Mouse (Mus musculus): ENCODE results near the gene Gm47841. TPM values are rescaled to one million over a fixed set of nuclear protein-coding genes. Genes with fewer than 3 reads are reported as not detected.

The Gm47841 gene
- total RNA-seq (2021), result not detected
- long read RNA-seq, experiment 1, result 0 reads
- long read RNA-seq, experiment 2, result 0 reads

DNA sequence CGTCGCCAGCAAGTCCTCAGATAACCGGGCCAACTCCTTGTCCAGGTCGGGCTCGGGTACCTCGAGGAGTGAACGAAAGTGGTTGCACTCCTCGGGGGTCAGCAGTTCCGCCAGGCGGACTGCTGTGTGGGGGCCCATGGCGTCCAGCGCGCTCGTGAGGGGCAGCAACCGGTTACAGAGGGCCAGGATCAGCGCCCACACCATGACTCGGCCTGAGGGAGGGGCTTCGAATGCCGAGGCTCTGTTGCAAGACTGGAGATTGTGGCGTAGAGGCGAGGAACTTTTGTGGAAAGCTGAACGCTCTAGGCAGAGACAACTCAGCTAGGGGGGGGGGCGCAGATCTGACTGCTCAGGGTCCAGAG lies at the start of gene Gm47841:
Gene Gm47841 (minus strand): TSS at position 204 of the 362 bp plus-strand sequence.
- intact Hi-C loops (cut with DNase I), result no loop called here
- DNase-seq (ENCODE audit: low spot score in 2 of 2), result no peak

DNA sequence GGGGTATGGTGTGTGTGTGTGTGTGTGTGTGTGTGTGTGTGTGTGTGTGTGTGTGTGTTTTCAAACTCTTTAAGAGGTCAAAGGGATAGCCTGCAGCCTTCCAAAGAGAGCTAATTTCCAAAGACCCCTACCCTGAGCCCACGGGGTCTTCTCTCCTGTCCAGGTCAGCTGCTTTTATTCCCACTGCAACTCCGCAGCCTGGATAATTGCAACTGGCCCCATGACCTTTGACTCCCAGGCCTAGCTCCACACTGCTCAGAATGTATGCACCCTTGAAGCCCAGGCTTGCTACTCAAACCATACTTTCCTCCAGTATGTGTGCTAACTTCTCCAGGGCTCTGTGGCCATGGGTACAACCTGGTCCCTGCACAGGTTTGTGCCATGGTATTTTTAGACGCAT lies 48.2 kb upstream of the Gm47841 start:
- intact Hi-C loops (cut with DNase I), result no loop called here
- no peak for DNase-seq (ENCODE audit: low spot score in 2 of 2)

DNA sequence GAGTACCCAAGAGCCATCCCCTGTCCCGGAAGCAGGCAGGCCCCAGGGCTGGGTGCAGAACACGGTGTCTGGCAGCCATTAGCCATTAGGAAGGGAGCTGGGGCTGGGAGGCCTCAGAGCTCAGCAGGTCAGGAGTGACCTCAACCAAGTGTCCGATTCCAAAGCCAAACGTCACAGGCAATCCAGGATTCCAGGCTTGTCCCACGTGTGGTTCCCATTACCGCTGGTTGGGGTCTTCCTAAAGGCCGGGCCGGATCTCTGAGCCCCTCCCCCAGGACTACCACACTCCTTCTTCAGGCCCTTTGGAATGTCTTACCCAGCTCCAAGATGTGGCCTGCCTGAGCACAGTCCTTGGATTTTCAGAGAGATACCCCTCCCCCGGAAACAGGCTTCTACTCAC lies 47.8 kb upstream of the Gm47841 start:
- DNase-seq (ENCODE audit: low spot score in 2 of 2), result no peak
- intact Hi-C loops (cut with DNase I), result no loop called here

DNA sequence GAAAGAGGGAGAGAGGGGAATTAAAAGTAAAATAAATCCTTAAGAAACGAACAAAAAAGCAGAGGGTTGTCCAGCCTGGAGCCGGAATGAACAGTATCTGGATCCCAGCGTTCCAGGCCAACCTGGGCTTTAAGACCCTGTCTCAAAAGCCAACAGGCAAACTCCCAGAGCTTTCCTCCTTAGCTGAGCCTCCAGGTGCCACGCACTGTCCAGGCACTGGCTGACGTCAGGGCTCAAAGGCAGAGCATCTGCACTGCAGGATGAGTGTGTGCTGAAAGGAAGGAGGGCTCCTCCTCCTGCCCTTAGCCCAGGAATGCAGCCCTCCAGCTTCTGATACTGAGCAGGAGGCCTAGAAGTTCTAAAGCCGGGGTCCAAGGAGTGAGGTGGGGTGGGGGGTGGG lies 46.8 kb upstream of the Gm47841 start:
- intact Hi-C loops (cut with DNase I), result no loop called here
- DNase-seq (ENCODE audit: low spot score in 2 of 2), result no peak

DNA sequence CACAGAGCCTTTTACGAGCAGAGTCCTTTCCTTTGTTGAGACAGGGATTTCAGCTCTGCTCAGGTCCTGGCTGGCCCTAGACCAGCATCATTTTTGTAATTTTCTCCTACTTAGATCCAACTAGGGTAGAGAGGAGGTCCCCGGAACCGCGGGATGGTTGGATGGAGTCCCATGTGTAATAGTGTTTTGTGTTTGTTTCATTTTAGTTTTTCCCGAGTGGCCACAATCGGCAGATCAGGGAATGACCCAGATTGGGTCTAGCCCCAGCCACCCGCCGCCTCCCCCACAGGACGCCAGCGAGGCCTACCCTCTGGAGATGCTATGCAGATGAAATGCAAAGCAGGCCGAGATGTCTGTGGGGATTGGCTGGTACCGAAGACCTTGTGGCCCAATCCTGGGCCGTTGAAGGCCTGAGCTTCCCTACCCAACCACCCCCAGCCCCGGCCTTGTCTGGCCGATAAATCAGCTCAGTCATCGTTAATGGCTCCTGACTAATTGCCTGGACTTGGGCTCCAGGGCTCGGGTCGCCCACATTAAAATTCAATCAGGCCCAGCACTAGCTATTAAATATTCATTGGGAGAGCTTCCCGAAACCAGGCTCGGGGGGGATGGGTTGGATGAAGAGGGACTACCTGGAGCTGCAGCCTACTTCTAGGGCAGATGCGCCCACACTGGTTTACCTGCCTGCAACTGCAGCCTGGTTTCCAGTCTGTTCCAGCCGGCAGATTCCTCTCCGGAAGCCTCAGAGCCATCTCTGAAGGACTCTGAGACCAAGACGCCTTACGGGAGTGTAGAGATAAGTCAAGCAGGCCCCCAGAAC lies 45.8 kb upstream of the Gm47841 start:
- DNase-seq (ENCODE audit: low spot score in 2 of 2), result peak; percentile 36 to 39
- intact Hi-C loops (cut with DNase I), result no loop called here

DNA sequence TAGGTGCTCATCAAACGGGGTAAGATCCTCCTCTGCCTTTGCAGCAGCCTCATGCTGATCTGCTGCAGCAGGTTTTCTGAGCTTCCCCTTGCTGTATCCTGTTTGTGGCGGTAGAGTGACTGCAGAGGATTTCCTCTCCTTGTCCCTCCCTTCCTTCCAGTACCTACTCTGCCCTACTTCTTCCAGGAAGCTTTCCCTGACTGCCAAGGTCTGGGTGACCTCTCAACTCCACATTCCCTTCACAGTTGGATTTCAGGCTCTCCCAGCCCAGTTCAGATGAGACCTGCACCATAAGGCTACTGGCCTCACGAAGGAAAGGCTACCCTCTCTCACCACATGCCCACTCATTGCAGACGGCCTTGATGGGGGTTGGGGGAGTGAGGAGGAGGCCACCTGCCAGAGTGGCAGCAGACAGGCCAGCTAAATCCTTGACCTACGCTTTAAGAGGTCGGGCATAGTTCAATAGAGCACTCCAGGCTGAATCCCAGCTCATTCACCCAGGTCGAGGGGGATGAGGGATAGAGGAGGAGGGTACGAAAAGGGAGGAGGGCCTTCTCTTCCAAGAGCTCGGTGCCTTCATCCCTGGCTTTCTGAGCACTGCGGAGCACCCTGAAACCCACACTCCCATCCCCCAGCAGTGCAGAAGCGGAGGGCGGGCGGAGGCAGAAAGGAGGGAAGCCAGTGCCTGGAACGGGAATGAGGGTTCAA lies 45.1 kb upstream of the Gm47841 start:
- intact Hi-C loops (cut with DNase I), result no loop called here
- DNase-seq (ENCODE audit: low spot score in 2 of 2), result no peak

DNA sequence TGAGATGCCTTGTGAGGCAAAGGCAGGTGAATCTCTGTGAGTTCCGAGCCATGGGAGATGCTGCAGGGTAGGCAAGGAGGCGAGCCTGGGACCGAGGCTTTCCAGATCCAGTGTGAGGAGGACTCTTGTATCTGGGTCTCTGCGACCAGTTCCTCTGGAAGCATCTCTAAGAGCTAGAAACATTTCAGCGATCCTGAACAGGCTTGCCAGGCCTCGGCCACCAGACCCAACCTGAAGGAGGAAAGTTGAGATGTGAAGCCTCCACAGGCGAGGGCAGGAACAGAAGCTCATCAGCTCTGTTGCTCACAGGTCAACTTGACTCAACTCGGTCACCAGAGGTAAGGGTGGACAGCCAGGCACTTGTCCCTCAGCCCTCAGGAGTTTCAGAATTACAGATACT lies 44.4 kb upstream of the Gm47841 start:
- intact Hi-C loops (cut with DNase I), result no loop called here
- DNase-seq (ENCODE audit: low spot score in 2 of 2), result no peak

DNA sequence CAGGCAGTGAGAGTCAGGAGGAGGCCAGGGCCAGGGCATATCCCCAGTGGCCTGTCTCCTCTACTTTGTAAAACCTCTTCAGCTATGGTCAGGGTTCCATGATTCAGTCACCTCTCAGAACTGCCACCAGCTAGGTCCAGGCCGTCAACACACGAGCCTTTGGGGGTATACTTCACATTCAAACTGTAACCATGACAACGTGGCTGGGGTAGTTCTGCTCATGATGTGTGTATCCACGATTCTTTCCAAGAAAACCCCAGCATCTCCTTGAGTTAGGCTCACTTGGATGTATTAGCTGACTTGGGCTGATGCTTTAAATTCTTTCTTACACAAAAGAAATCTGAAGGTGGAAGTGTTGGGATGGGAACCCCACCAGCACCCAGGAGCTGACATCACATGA lies 41.1 kb upstream of the Gm47841 start:
- intact Hi-C loops (cut with DNase I), result no loop called here
- peak in 1 of 2 experiments; percentile 68 for DNase-seq (ENCODE audit: low spot score in 2 of 2)

DNA sequence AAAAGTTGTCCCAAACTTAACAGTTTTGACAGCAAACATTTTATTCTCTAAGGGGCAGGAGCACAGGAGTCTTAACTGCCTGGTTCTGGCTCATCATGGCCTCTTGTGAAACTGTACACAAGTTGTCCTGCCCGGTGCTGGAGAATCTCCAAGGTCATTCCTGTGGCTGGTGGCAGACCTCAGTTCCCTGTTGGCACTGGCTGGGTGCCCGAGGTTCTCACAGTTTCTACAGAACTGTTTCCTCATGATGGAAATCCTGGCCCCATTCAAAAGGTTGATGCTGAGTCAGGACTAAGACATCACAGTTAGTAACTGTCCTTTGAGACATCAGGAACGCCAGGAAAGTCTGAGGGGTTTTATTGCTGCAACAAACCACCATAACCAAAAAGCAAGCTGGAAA lies 39.8 kb upstream of the Gm47841 start:
- DNase-seq (ENCODE audit: low spot score in 2 of 2), result no peak
- intact Hi-C loops (cut with DNase I), result no loop called here

DNA sequence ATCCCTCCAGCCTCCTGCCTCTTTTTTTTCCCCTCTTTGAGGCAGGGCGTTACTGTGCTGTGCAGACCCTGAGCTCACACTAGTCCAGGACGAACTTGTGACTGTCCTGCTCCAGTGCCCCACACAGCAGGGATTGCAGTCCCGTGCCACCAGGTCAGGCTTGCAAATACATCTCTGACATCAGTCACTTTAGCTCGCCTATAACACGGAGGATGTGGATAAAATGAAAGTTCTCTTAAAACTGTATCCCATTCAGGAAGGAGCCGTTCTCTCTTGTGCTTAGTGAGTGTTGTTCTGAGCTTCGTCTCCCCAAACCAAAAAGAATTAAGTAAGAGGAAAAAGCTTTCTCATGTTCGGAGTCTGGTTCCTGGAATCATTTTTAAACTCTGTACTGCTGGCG lies 39.3 kb upstream of the Gm47841 start:
- intact Hi-C loops (cut with DNase I), result no loop called here
- DNase-seq (ENCODE audit: low spot score in 2 of 2), result no peak

DNA sequence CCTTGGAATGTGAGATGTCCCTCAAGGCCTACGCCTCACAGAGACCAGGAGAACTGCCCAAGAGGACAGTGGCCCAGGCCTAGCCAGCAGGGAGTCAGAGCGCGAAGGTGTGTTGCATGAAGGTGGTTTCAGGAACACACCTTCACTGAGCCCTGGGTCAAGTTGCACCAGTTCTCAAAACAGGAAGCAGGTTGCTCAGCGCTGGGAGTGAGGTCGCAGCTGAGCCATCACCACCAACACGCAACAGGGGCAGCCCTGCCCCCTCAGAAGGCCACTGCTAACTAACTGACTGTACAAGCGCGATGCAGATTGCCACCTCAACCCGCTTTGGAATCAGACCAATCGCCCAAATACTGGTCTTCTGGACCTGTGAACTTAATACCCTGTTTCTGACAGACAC lies 37.3 kb upstream of the Gm47841 start:
- no peak for DNase-seq (ENCODE audit: low spot score in 2 of 2)
- intact Hi-C loops (cut with DNase I), result no loop called here

DNA sequence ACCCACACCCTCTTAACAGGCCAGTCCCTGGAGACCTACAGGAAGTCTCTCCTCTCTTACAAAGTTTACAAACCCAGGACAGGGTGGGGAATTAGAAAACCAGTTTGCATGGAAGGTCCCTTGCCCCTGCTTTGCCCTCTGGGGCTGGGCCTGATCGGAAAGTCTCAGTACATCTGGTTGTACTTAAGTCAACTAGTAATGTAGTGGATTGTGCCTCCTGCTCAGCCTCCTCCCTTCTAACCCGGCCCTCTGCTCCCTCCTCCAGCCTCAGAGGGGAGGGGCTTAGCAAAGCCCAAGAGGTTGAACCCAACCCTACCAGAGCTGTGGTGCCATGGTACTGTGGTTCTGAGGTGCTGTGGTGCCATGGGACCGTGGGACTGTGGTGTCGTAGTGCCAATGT lies 35.0 kb upstream of the Gm47841 start:
- DNase-seq (ENCODE audit: low spot score in 2 of 2), result no peak
- intact Hi-C loops (cut with DNase I), result no loop called here

DNA sequence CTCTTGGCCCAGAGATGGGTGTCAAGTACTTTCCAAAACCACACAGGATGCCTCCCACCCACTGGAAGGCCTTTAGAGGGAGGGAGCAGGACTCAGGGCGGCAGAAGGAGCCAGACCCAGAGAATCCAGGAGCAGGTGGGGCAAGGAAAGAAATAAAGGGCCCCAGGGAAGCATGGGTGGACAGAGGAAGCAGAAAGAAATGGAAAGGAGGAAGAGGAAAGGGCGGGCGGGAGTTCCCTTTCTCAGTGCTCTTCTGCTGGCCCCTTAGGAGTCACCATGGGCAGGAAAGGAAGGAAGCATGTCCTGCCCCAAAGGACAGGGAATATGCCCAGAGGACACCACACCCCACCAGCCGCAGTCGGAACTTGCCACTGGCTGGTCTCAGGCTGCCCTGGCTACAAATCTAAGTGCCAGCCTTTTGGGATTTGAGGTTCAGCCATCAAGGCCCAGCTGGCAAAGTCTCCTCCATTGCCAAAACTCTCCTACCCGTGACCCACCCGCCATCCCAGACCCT lies 33.9 kb upstream of the Gm47841 start:
- no peak for DNase-seq (ENCODE audit: low spot score in 2 of 2)
- intact Hi-C loops (cut with DNase I), result no loop called here

DNA sequence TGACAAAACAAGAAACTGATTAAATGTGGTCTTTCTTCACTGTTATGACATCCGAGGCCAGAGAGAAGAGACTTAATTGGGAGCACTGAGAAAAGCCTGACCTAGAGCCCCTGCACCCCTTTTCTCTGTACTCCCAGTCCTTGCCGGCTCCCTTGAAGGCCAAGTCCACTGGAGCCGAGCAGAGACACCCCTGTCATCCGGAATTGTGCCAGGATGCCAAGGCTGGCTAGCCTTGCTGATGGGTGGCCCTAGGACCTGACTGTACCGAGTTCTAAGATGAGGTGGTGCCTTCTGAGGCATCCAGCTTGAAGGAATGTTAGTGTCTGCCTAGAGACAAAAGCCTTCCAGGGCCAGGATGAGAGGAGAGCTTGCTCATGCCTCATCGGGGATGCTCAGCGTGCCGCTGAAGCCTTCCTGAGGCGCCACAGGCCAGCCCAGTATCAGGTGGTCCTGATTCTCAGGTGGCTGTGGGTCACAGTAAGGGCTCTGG lies 32.9 kb upstream of the Gm47841 start:
- DNase-seq (ENCODE audit: low spot score in 2 of 2), result no peak
- intact Hi-C loops (cut with DNase I), result no loop called here

DNA sequence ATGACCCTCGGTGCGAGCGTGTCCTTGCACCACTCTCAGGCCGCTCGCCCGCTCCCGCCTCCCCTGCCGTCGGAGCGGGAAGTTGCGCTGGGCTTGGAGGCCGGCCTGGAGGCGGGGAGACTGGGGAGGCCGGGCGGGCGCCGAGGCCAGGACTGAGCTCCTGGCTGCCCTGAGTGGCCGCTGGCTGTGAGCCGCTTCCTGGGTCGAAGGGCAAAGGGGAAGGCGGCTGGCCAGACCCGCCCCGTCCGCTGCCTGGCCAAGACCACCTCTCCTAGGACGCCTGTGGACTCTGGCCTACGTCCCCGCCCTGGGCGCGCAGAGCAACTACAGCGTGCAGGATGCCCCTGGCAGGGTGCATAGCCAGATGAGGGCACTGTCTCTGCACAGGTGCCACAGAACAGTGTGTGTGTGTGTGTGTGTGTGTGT lies 31.5 kb upstream of the Gm47841 start:
- intact Hi-C loops (cut with DNase I), result loop anchor here (5.0 kb wide), 1 partner anchor 119 kb away; no protein-coding TSS in a partner anchor
- peak; percentile 45 to 64 for DNase-seq (ENCODE audit: low spot score in 2 of 2)

DNA sequence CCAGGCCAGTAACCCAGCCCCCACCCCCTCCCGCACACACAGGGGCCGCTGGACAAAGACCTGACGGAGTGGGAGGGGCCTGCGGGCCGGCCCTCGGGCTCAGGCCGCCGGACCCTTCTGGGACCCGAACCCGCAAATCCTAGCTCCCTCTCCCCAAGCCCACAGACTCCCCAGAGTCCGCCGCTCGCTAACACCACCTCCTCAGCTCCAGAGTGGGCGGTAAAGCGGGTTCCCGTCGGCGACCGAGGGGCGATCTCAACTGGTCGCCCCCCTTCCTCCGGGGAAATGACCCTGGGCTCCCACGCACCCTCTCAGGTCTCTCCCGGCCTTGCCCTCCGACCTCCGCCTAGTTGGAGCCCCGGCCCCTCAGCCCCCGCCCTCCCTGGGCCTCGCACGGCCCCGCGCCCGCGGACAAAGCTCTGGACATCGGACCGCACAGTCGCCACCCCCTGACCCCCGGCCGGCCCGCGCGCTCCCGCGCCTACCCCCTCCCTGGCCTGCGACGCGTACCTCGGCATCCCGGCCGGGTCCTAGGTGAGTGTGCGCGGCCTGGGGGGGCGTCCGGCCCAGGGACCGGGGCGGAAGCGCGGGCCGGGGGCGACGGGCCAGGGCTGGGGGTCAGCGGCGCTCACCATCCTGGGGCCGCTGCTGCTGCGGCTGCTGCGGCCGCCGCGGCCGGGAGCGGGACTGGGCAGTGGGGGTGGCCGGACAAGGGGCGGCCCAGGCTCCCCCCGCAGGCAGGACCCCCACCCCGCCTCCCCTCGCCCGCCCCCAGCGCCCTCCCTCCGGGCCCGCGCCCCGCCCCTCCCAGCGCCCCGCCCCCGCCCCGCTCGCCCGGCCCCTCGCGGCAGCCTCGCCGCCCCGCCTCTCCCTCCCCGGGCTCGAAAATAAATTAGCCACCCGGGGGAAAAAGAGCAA lies 30.9 kb upstream of the Gm47841 start, which contains the start of gene Fignl2:
Gene Fignl2 (minus strand): TSS at position 755 of the 918 bp plus-strand sequence.
- intact Hi-C loops (cut with DNase I), result loop anchor here (5.0 kb wide), 1 partner anchor 119 kb away; no protein-coding TSS in a partner anchor

DNA sequence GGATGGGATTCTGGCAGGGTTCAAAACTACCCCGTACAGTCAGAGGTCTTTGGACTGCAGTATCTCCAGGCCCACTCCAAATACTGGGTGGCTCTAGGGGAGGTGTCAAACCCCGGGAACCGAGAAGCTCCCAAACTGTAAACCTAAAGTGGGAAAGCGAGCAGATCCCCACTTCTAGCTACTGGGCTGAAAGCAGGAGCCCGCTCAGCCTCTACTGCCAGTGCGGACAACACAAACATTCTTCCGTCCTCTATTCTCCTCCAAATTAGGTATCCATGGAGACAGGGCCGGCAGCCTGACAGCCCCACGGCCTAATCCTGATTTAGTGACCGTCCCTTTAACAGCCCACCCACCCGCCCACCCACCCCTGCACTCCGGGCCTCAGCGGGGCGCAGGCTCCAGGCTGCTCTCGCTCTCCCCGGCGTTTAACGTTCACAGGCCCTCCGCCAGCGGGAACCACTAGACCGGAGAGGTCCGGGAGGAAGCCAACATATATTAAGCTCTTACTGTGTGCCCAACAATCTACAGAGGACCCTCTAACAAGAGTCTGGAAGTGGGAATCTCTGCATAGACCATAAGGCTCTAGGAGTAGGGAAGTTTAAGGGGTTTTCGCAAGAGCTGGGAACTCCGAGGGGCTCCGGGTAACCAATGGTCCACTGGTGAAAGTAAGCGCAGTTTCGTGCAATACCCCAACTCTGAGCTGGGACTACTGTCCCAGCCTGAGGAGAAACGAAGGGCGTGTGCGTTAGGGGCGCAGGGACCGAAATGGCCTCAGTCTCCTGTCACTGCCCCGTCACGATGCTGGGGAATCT lies 30.0 kb upstream of the Gm47841 start:
- no peak for DNase-seq (ENCODE audit: low spot score in 2 of 2)

More for the DNA sequence above, 30.9 kb upstream of the Gm47841 start, which contains the start of gene Fignl2:
- DNase-seq (ENCODE audit: low spot score in 2 of 2), result no peak

More for the DNA sequence above, 30.0 kb upstream of the Gm47841 start:
- intact Hi-C loops (cut with DNase I), result loop anchor here (5.0 kb wide), 1 partner anchor 120 kb away; no protein-coding TSS in a partner anchor

Data from left cerebral cortex, postnatal 14 days (tissue).